Mouse (Mus musculus) embryonic facial prominence, embryonic 13.5 days (tissue): ENCODE data around the gene Ech1. TPM values are rescaled to one million over a fixed set of nuclear protein-coding genes. Genes with fewer than 3 reads are reported as not detected.

ENCODE experiments used
- ATAC-seq: fragments of 200-750 bp; cut with Nextera tagmentation; 2 replicates; pipeline ENCODE4 v1.8.0; 2017; ENCODE audit warnings: low read depth; ENCODE audit not compliant: insufficient number of reproducible peaks, insufficient read depth, low FRiP score, low TSS enrichment
- H3K27ac ChIP-seq: fragments of 300-500 bp; sonication (generic); 2 replicates; pipeline ENCODE4 v1.5.1; 2015; ENCODE audit warnings: moderate library complexity, mild to moderate bottlenecking, inconsistent platforms
- H3K27me3 ChIP-seq: fragments of 300-500 bp; sonication (generic); 2 replicates; pipeline ENCODE4 v1.6.1; 2015; ENCODE audit warnings: mild to moderate bottlenecking, inconsistent platforms
- H3K36me3 ChIP-seq: fragments of 300-500 bp; sonication (generic); 2 replicates; pipeline ENCODE4 v1.6.1; 2015; ENCODE audit warnings: mild to moderate bottlenecking, inconsistent platforms
- H3K4me1 ChIP-seq: fragments of 300-500 bp; sonication (generic); 2 replicates; pipeline ENCODE4 v1.6.1; 2015; ENCODE audit warnings: inconsistent platforms
- H3K4me2 ChIP-seq: fragments of 300-500 bp; sonication (generic); 2 replicates; pipeline ENCODE4 v1.6.1; 2015; ENCODE audit warnings: moderate library complexity, mild to moderate bottlenecking, inconsistent platforms
- H3K4me3 ChIP-seq: fragments of 300-500 bp; sonication (generic); 2 replicates; pipeline ENCODE4 v1.5.1; 2015; ENCODE audit warnings: mild to moderate bottlenecking, inconsistent platforms
- H3K9ac ChIP-seq: fragments of 300-500 bp; sonication (generic); 2 replicates; pipeline ENCODE4 v1.6.1; 2015; ENCODE audit warnings: mild to moderate bottlenecking, inconsistent platforms
- H3K9me3 ChIP-seq: fragments of 300-500 bp; sonication (generic); 2 replicates; pipeline ENCODE4 v1.6.1; 2016; ENCODE audit warnings: inconsistent platforms
- WGBS: fragments of 180-500 bp; shearing (Covaris S2); methylation state at CpG from one replicate; pipeline ENCODE4 v1.1.7; 2015; ENCODE audit warnings: mixed read lengths; 5-methylcytosine and 5-hydroxymethylcytosine counted together
- polyA plus RNA-seq: library from polyadenylated mRNA; unstranded; fragments of >200 nt; fragmentation: Nextera tagmentation; extraction: Ambion mirVana; gene quantifications from 2 replicates; pipeline ENCODE4 v1.2.1, GENCODE M21; 2015

Gene Ech1
- polyA plus RNA-seq, 1 experiment from 2014 or later: 153 TPM

DNA sequence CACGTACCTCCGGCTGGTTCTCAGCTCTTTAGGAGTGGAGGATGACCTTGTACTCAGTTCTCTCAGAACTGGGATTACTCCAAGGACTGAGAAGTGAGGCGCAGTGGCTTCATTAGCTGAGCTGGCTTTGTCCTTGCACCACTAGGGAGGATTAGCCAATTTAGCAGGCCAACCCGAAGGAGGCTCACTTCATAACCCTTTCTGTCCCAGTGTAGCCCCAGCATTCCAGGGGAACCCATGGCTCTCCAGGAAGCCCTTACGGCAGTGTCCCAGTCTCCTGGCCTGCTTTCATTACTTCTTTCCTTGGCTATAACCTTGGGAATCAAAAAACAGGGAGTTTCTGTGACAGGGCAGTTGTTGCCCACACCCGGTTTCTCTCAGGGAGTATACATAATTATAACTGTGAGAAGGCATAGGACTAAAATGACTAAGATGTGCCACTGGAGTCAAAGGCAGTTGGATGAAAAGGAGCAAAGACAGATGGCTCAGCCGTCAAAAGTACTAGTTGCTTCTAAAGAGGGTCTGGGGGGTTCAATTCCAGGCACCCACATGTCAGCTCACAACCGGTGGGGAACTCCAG, 17.3 kb upstream of the Ech1 start:
- Histone ChIP-seq H3K9me3 (no peaks in the 10 kb centered on the region), H3K9ac (peak overlapping the region; percentile 95), H3K4me3 (peak overlapping the region; percentile 71), H3K4me2 (peak overlapping the region; percentile 94), H3K4me1 (peaks cover 34% of the 10 kb centered on the region), H3K27me3 (no peaks in the 10 kb centered on the region), H3K27ac (peak overlapping the region; percentile 100), H3K36me3 (peaks cover 8% of the 10 kb centered on the region)
- no peak for ATAC-seq
- 39% methylated on average over 7 of the region's 8 CpGs for WGBS

DNA sequence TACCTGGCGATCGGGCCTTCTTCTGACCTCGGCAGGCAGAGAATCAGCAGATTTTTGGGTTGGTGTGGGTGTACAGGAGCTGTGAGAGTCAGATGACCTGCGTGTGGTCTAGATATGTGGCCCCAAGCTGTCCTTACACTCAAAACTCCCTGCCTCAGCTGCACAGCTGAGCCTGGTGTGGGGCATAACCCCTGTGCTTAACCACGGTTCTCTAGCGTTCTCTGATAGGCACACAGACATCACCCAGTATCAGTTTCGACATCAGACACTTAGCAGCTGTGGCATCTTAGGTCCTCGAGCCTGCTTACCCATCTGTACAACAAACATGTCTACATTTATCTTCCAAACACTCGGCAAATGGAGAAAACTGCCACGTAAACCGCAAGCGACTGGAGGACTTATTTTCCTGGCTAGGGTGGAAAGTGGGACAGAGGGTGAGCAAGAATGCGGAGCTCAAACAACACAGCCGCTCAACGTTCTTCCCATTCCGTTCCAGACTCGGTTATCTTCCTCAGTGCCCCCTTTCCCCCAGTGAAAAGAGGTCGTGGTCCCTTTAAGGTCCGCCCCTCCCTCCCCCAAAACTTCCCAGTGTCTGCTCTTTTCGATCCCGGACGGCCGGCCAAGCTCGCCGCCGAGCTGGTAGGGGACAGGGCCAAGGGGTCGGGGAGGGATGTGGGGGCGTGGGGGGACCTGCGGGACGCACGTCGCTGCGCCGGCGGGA, 16.6 kb upstream of the Ech1 start, which contains the start of gene Hnrnpl:
Gene Hnrnpl (plus strand): TSS at position 321 of the 721 bp plus-strand sequence.
- WGBS: 4% methylated on average over 35 of the region's 35 CpGs
- Histone ChIP-seq H3K27ac (peak within 1 kb of the TSS; percentile 100), H3K9me3 (no peaks in the 10 kb centered on the region), H3K4me2 (peak within 1 kb of the TSS; percentile 94), H3K4me1 (peaks cover 34% of the 10 kb centered on the region), H3K4me3 (peak within 1 kb of the TSS; percentile 71), H3K9ac (peak within 1 kb of the TSS; percentile 95), H3K36me3 (peaks cover 15% of the 10 kb centered on the region), H3K27me3 (no peaks in the 10 kb centered on the region)
- ATAC-seq: peak; percentile 3

DNA sequence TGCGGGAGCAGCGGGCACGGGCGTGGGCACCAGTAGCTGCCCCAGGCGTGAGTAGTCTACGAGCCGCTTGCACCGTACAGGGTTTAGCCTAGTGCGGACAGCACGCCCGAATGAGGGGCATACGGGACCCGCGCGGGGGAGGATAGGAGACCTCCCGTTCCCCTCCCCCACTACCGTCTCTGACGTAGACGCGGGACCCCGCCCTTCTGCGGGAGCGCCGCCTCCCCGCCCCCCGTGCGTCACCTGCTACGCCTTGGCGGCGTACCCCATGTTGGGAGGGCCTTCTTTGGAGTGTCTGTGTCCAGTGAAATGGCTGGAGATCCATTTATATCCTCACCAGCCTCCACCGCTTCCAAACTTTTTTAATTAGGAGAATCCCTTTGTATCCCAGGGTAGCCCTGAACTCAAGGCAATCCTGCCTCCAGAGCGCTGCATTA, 16.0 kb upstream of the Ech1 start:
- ATAC-seq: peak; percentile 67
- H3K4me2 ChIP-seq: peak overlapping the region; percentile 94
- H3K4me1 ChIP-seq: peaks cover 34% of the 10 kb centered on the region
- H3K9ac ChIP-seq: peak overlapping the region; percentile 95
- peaks cover 21% of the 10 kb centered on the region for H3K36me3 ChIP-seq
- no peaks in the 10 kb centered on the region for H3K27me3 ChIP-seq
- peak overlapping the region; percentile 100 for H3K27ac ChIP-seq
- peak overlapping the region; percentile 71 for H3K4me3 ChIP-seq
- WGBS: under 1% methylated on average over 31 of the region's 32 CpGs
- H3K9me3 ChIP-seq: no peaks in the 10 kb centered on the region

DNA sequence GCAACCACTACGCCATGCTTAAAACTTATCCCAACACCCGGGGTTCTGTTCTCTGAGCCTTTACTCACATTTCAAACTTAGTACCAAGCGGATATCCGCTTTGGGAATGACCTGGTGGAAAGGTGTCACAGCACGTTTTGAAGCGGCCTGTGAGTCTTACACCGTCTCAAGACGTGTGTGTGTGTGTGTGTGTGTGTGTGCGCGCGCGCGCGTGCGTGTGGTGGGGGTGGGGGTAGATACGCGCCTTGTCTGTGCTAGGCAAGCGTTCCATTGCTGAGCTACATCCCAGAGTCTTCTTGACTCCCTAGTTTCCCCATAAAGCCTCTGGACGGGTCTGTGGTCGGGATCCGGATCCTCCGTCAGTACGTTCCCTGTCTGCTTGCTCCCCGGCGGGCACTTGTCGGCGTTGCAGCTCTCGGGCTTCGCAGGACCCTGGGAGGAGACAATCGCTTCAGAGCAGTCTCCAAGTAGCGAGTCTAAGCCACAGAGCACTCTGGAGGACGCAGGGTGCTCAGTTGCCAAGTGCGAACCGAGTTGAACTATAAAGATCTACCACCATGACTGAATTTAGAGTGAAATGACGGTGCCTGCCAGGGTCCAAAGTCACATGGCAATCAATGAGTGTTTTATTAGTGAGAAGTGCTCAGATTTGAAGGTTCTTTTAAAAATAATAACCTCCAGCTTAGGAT, 15.5 kb upstream of the Ech1 start:
- no peak for ATAC-seq
- H3K27ac ChIP-seq: peak overlapping the region; percentile 100
- H3K9ac ChIP-seq: peak overlapping the region; percentile 95
- WGBS: 0% methylated on average over 35 of the region's 35 CpGs
- peaks cover 26% of the 10 kb centered on the region for H3K36me3 ChIP-seq
- H3K4me1 ChIP-seq: peaks cover 36% of the 10 kb centered on the region
- H3K4me3 ChIP-seq: peak overlapping the region; percentile 71
- no peaks in the 10 kb centered on the region for H3K27me3 ChIP-seq
- H3K4me2 ChIP-seq: peak overlapping the region; percentile 94
- no peaks in the 10 kb centered on the region for H3K9me3 ChIP-seq

DNA sequence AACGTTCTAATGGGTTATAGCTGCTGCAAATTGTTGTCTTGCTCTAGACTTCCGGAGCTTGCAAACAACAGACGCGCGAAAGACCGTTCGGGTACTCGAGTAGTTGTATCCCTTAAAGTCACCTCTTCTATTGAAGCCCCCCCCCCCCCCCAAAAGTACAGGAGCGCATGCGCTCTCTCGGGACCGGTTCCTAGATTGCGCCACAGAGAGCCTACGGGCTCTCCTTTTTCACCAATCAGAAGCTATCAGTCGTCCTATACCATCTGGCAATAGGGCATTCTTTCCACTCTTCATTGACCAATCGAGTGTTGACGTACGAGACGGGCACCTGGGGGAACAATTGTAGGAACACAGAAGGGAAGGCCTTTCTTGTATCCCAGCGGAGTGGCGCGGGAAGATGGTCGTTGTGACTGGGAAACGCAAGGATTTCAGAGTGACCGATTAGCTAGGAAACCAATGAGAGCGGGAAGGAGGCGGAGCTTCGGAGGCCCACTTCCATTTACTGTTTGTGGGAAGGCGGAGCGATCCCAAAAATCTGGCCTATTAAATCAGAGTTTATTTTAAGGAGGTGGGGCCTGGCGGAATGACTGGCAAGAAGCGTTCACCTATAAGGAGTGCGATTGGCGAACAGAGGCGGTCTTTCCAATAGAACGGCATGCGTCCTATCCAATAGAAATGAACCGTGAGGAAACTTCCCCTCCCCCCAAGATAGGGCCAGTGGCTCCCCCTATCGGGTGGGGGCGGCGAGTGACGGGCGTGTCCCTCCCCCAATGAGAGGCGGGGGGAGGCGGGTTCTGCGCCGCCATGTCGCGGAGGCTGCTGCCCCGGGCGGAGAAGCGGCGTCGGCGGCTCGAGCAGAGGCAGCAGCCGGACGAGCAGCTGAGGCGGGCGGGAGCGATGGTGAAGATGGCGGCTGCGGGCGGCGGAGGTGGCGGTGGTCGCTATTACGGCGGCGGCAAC, 14.6 kb upstream of the Ech1 start:
- under 1% methylated on average over 70 of the region's 70 CpGs for WGBS
- peaks cover 35% of the 10 kb centered on the region for H3K36me3 ChIP-seq
- H3K27me3 ChIP-seq: no peaks in the 10 kb centered on the region
- H3K4me2 ChIP-seq: peak overlapping the region; percentile 94
- peak overlapping the region; percentile 100 for H3K27ac ChIP-seq
- peak; percentile 91 for ATAC-seq
- peaks cover 43% of the 10 kb centered on the region for H3K4me1 ChIP-seq
- H3K4me3 ChIP-seq: peak overlapping the region; percentile 71
- H3K9ac ChIP-seq: peak overlapping the region; percentile 95
- H3K9me3 ChIP-seq: no peaks in the 10 kb centered on the region

DNA sequence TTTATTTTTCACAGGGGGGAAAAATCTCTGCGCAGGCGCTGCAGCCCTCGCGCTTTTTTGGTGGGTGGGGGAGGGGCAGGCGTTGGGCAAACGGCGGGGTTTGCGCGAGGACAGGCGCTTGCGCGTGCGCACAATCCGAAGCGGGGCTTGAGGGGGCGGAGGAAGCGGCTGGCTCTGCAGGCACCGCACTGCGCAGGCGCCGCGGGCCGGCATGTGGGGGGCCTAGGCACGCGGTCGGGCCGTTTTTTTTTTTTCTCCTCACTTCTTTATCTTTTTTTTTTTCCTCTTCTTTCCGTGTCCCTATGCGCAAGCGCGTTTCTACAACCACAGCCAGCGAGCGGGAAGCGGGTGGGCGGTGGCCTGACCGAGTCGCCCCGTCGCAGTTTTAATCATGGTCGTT, 13.8 kb upstream of the Ech1 start:
- no peaks in the 10 kb centered on the region for H3K9me3 ChIP-seq
- 0% methylated on average over 40 of the region's 40 CpGs for WGBS
- peak overlapping the region; percentile 100 for H3K27ac ChIP-seq
- ATAC-seq: peak; percentile 44; the same call in 1 of the 2 replicates
- peaks cover 52% of the 10 kb centered on the region for H3K4me1 ChIP-seq
- H3K27me3 ChIP-seq: no peaks in the 10 kb centered on the region
- peak overlapping the region; percentile 94 for H3K9ac ChIP-seq
- peak overlapping the region; percentile 85 for H3K4me2 ChIP-seq
- peaks cover 43% of the 10 kb centered on the region for H3K36me3 ChIP-seq
- H3K4me3 ChIP-seq: peak overlapping the region; percentile 71

DNA sequence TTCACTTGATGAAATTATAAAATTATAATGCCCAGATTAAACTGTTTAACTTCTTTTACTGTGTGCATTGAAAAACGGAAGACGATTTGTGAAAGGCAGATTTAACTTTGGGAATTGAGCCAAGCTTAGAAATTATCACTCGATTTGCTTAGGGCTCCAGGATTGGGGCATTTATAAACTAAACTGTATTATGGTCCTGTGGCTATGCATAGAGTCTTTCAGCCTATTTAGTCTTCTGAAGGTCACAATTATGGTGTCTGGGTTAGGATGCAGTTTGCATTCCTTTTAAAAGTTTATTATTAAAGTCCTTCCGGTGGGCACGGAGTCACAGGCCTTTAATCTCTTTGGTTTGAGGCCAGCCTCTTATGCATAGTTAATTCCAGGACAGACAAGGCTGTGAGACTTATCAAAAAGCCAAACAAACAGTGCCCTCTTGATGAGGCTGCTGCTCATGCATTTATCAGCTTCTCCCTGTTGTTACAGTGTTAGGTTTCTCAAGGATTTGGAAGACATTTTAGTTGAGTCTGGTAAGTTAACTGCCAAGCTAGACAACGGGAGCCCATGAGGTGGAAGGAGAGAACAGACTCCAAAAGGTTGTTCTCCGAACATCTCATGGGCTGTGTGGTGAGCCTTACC, 13.3 kb upstream of the Ech1 start:
- H3K36me3 ChIP-seq: peaks cover 48% of the 10 kb centered on the region
- peak overlapping the region; percentile 94 for H3K9ac ChIP-seq
- H3K27ac ChIP-seq: peak overlapping the region; percentile 100; the same call in 1 of the 2 replicates
- peak overlapping the region; percentile 85 for H3K4me2 ChIP-seq
- WGBS: 7% methylated on average over 7 of the region's 7 CpGs
- ATAC-seq: no peak
- no peaks in the 10 kb centered on the region for H3K27me3 ChIP-seq
- no peaks in the 10 kb centered on the region for H3K9me3 ChIP-seq
- peak overlapping the region; percentile 71 for H3K4me3 ChIP-seq
- H3K4me1 ChIP-seq: peaks cover 55% of the 10 kb centered on the region

DNA sequence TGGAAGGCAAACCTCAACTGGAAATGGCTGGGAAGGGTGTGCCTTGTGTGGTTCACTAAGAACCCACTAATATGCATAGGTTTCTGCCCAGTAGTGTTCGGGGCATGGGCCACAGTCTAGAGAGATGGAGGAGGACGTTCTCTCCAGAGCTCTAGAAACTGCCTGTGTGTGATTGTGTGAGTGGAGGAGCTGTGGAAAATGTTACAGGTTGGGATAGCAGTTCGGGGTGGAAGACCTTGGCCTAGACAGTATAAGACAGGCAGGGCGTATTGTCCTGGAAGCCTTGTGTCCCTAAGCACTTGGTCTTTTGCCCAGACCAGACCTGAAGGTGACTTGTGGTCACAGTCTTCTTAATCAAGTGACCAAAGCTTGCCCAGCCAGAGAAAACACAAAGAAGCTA, 12.6 kb upstream of the Ech1 start:
- 0 out of 2 replicates have a peak overlapping the region, but pooled peaks have one; percentile 100 for H3K27ac ChIP-seq
- peaks cover 55% of the 10 kb centered on the region for H3K36me3 ChIP-seq
- no peak for ATAC-seq
- H3K27me3 ChIP-seq: no peaks in the 10 kb centered on the region
- peaks cover 60% of the 10 kb centered on the region for H3K4me1 ChIP-seq
- H3K9ac ChIP-seq: peak overlapping the region; percentile 94
- no peaks in the 10 kb centered on the region for H3K9me3 ChIP-seq
- peak overlapping the region; percentile 71 for H3K4me3 ChIP-seq
- H3K4me2 ChIP-seq: peak overlapping the region; percentile 85
- 63% methylated on average over 4 of the region's 4 CpGs for WGBS

DNA sequence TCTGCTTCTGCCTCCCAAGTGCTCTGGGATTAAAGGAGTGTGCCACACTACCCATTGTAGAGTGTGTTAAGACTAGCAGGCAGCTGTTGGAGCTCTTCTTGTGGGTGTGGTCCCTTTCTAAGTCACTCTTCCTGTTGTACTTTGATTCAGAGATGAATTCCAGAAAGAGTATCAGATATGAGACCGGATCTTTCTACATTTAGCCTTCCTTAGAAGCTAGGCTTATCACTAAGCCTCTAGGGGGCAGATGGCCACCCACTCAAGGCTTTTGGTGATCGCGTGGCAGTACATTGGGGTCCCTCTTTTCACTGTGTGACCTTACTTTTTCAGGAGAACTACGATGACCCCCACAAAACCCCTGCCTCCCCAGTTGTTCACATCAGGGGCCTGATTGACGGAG, 12.1 kb upstream of the Ech1 start:
- Histone ChIP-seq H3K36me3 (peaks cover 60% of the 10 kb centered on the region), H3K27me3 (no peaks in the 10 kb centered on the region), H3K9ac (peak overlapping the region; percentile 94), H3K4me2 (peak overlapping the region; percentile 85), H3K4me1 (peaks cover 60% of the 10 kb centered on the region), H3K4me3 (peak overlapping the region; percentile 71), H3K27ac (no peak overlapping the region), H3K9me3 (no peaks in the 10 kb centered on the region)
- no peak for ATAC-seq
- WGBS: 82% methylated on average over 5 of the region's 5 CpGs

DNA sequence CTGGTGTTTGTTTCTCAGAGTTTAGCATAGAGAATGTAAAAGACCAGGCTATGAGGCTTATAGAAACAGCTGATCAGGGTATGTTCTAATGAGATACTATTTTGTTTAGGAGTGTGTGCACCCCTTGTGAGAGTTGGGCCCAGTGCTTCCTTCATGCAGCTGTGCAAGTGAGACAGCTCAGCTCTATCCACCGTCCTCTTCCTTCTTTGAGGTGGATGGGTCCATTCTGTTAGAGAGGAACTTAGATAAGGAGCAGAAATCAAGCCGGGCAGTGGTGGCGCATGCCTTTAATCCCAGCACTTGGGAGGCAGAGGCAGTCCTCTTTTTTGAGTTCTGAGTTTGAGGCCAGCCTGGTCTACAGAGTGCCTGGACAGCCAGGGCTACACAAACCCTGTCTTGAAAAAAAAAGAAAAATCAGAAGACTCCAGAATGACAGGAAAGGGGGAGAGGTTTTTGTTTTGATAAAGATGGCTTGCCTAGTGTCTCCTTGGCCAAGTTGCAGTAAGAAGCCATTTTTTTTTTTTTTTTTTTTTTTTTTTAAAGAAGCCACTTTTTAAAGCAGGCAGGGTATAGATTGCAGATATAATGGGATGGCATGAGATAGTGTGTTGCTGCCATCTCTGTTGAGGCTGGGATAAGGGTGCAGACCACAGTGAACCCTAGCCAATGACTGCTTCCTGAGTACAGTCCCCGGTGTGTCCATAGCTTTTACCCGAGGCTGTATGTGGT, 10.5 kb upstream of the Ech1 start:
- Histone ChIP-seq H3K27me3 (no peaks in the 10 kb centered on the region), H3K36me3 (peaks cover 74% of the 10 kb centered on the region), H3K9ac (peak overlapping the region; percentile 28; the same call in 1 of the 2 replicates), H3K4me1 (peaks cover 61% of the 10 kb centered on the region), H3K4me2 (no peak overlapping the region), H3K27ac (no peak overlapping the region; the same call in 1 of the 2 replicates), H3K4me3 (no peak overlapping the region), H3K9me3 (no peaks in the 10 kb centered on the region)
- ATAC-seq: no peak
- WGBS: 87% methylated on average over 5 of the region's 5 CpGs
